Mouse (Mus musculus) heart, embryonic 12.5 days (tissue): ENCODE measurements around the gene Mrgprf. TPM values are rescaled to one million over a fixed set of nuclear protein-coding genes. Genes with fewer than 3 reads are reported as not detected.

Experiments
- ATAC-seq: fragments of 200-750 bp; cut with Nextera tagmentation; 2 replicates; pipeline ENCODE4 v1.8.0; 2017; ENCODE audit warnings: moderate TSS enrichment, moderate library complexity; ENCODE audit not compliant: insufficient number of reproducible peaks, low FRiP score
- H3K27ac ChIP-seq: fragments of 300-500 bp; sonication (generic); 2 replicates; pipeline ENCODE4 v1.5.1; 2016; ENCODE audit warnings: mild to moderate bottlenecking, moderate library complexity; ENCODE audit not compliant: poor library complexity, severe bottlenecking
- H3K27me3 ChIP-seq: fragments of 300-500 bp; sonication (generic); replicated peaks from 2 replicates; pipeline ENCODE4 v1.6.1; 2016; ENCODE audit warnings: mild to moderate bottlenecking, moderate library complexity
- H3K36me3 ChIP-seq: fragments of 300-500 bp; sonication (generic); 2 replicates; pipeline ENCODE4 v1.6.1; 2016; ENCODE audit warnings: mild to moderate bottlenecking, moderate library complexity
- H3K4me1 ChIP-seq: fragments of 300-500 bp; sonication (generic); replicated peaks from 2 replicates; pipeline ENCODE4 v1.6.1; 2016; ENCODE audit warnings: mild to moderate bottlenecking
- H3K4me2 ChIP-seq: fragments of 300-500 bp; sonication (generic); 2 replicates; pipeline ENCODE4 v1.6.1; 2016; ENCODE audit warnings: mild to moderate bottlenecking, moderate library complexity
- H3K4me3 ChIP-seq: fragments of 300-500 bp; sonication (generic); 2 replicates; pipeline ENCODE4 v1.5.1; 2016; ENCODE audit warnings: mild to moderate bottlenecking
- H3K9ac ChIP-seq: fragments of 300-500 bp; sonication (generic); 2 replicates; pipeline ENCODE4 v1.6.1; 2016; ENCODE audit warnings: mild to moderate bottlenecking, moderate library complexity
- H3K9me3 ChIP-seq: fragments of 300-500 bp; sonication (generic); replicated peaks from 2 replicates; pipeline ENCODE4 v1.6.1; 2016; ENCODE audit warnings: mild to moderate bottlenecking, moderate library complexity
- WGBS: fragments of 180-500 bp; shearing (Covaris S2); methylation state at CpG from one replicate; pipeline ENCODE4 v1.1.7; 2016; 5-methylcytosine and 5-hydroxymethylcytosine counted together
- polyA plus RNA-seq: library from polyadenylated mRNA; unstranded; fragments of >200 nt; fragmentation: Nextera tagmentation; extraction: Ambion mirVana; gene quantifications from 2 replicates; pipeline ENCODE4 v1.2.1, GENCODE M21; 2016

The Mrgprf gene
- polyA plus RNA-seq, 1 experiment from 2014 or later, result 0.13 TPM

DNA sequence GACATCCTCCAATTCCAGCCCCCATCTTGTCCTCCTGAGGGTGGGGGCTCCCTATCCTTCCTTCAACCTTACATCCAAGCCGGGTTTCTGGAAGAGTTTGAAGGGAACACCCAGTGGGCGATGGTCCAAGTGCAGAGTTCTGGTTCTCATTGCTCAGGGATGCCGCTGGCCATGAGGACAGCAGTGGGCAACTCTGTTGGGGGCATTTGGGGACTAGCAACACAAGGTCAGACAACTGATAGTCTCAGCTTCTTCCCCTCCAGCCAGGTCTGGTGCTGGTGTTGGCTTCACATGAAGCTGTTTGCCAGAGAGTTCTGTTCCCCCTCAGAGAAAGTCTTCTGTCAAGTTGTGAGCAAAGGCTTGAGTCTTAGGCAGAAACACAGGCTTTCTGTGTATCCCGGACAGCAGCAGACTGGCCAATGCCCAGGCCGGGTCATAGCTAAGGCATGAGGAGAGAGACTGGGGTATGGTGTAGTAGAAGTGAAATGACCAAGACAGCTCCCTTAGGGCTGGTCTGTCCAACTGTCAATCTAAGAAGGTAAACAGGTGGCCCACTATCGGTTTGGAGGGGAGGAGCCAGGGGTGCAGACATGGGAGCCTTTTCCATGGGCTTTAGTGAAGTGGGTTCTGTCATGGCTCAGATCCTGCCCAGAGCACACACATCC is 845 bp downstream of the Mrgprf start:
- H3K9me3 ChIP-seq, result no peaks in the 10 kb centered on the region; the same call in 1 of the 2 replicates
- H3K36me3 ChIP-seq, result no peaks in the 10 kb centered on the region
- WGBS, result 80% methylated on average over 6 of the region's 6 CpGs
- H3K4me3 ChIP-seq, result no peak overlapping the region
- 0 out of 2 replicates have a peak, but pooled peaks cover 8% of the 10 kb centered on the region for H3K27me3 ChIP-seq
- no peak overlapping the region for H3K27ac ChIP-seq
- no peak for ATAC-seq
- H3K4me2 ChIP-seq, result no peak overlapping the region
- no peak overlapping the region for H3K9ac ChIP-seq
- H3K4me1 ChIP-seq, result peaks cover 5% of the 10 kb centered on the region

- WGBS, result 7% methylated on average over 20 of the region's 20 CpGs
- H3K36me3 ChIP-seq, result no peaks in the 10 kb centered on the region
- peak overlapping the region; percentile 36 for H3K4me3 ChIP-seq
- H3K4me2 ChIP-seq, result peak overlapping the region; percentile 68
- peaks cover 5% of the 10 kb centered on the region for H3K4me1 ChIP-seq
- peak; percentile 90 for ATAC-seq
- H3K9me3 ChIP-seq, result no peaks in the 10 kb centered on the region; the same call in 1 of the 2 replicates
- H3K9ac ChIP-seq, result peak overlapping the region; percentile 40; the same call in 1 of the 2 replicates
- H3K27ac ChIP-seq, result no peak overlapping the region
- 0 out of 2 replicates have a peak, but pooled peaks cover 11% of the 10 kb centered on the region for H3K27me3 ChIP-seq
Measured at GRCm38 (mm10) chr7:145302488-145303285, 2.1 kb downstream of the Mrgprf start.

GRCm38 (mm10) chr7:145304153-145304552 is 3.5 kb downstream of the Mrgprf start:
- peaks cover 8% of the 10 kb centered on the region for H3K4me1 ChIP-seq
- H3K36me3 ChIP-seq, result no peaks in the 10 kb centered on the region
- H3K9me3 ChIP-seq, result no peaks in the 10 kb centered on the region; the same call in 1 of the 2 replicates
- WGBS, result 88% methylated on average over 2 of the region's 2 CpGs
- H3K4me3 ChIP-seq, result no peak overlapping the region
- H3K27me3 ChIP-seq, result 0 out of 2 replicates have a peak, but pooled peaks cover 17% of the 10 kb centered on the region
- H3K9ac ChIP-seq, result no peak overlapping the region
- H3K27ac ChIP-seq, result no peak overlapping the region
- H3K4me2 ChIP-seq, result no peak overlapping the region
- no peak for ATAC-seq

- no peak overlapping the region for H3K9ac ChIP-seq
- peaks cover 27% of the 10 kb centered on the region for H3K27me3 ChIP-seq
- H3K4me3 ChIP-seq, result no peak overlapping the region
- H3K9me3 ChIP-seq, result no peaks in the 10 kb centered on the region; the same call in 1 of the 2 replicates
- H3K36me3 ChIP-seq, result no peaks in the 10 kb centered on the region
- no peak for ATAC-seq
- H3K4me2 ChIP-seq, result no peak overlapping the region
- no peak overlapping the region for H3K27ac ChIP-seq
- peaks cover 8% of the 10 kb centered on the region for H3K4me1 ChIP-seq
- 83% methylated on average over 10 of the region's 10 CpGs for WGBS
Measured at GRCm38 (mm10) chr7:145307636-145308035, 7.0 kb downstream of the Mrgprf start.

- peaks cover 27% of the 10 kb centered on the region for H3K27me3 ChIP-seq
- no peak overlapping the region for H3K27ac ChIP-seq
- H3K36me3 ChIP-seq, result no peaks in the 10 kb centered on the region
- H3K4me3 ChIP-seq, result no peak overlapping the region
- H3K9me3 ChIP-seq, result no peaks in the 10 kb centered on the region; the same call in 1 of the 2 replicates
- WGBS, result 63% methylated on average over 30 of the region's 30 CpGs
- H3K4me1 ChIP-seq, result 0 out of 2 replicates have a peak, but pooled peaks cover 3% of the 10 kb centered on the region
- H3K4me2 ChIP-seq, result no peak overlapping the region
- ATAC-seq, result no peak
- H3K9ac ChIP-seq, result no peak overlapping the region
Measured at GRCm38 (mm10) chr7:145308061-145308675, 7.5 kb downstream of the Mrgprf start.

- 46% methylated on average over 4 of the region's 4 CpGs for WGBS
Measured at GRCm38 (mm10) chr7:145308866-145309265, 8.2 kb downstream of the Mrgprf start.

GRCm38 (mm10) chr7:145309877-145310276 is 9.2 kb downstream of the Mrgprf start:
- no peak for ATAC-seq
- Histone ChIP-seq H3K4me3 (no peak overlapping the region), H3K4me1 (0 out of 2 replicates have a peak, but pooled peaks cover 3% of the 10 kb centered on the region), H3K9me3 (no peaks in the 10 kb centered on the region; the same call in 1 of the 2 replicates), H3K4me2 (no peak overlapping the region), H3K36me3 (no peaks in the 10 kb centered on the region), H3K9ac (no peak overlapping the region), H3K27me3 (peaks cover 27% of the 10 kb centered on the region), H3K27ac (no peak overlapping the region)
- 64% methylated on average over 1 of the region's 1 CpGs for WGBS

More at GRCm38 (mm10) chr7:145308866-145309265, 8.2 kb downstream of the Mrgprf start:
- H3K4me3 ChIP-seq, result no peak overlapping the region
- no peaks in the 10 kb centered on the region for H3K36me3 ChIP-seq
- H3K9me3 ChIP-seq, result no peaks in the 10 kb centered on the region; the same call in 1 of the 2 replicates
- H3K27ac ChIP-seq, result no peak overlapping the region
- H3K9ac ChIP-seq, result no peak overlapping the region
- peaks cover 27% of the 10 kb centered on the region for H3K27me3 ChIP-seq
- no peak for ATAC-seq
- H3K4me2 ChIP-seq, result no peak overlapping the region
- 0 out of 2 replicates have a peak, but pooled peaks cover 3% of the 10 kb centered on the region for H3K4me1 ChIP-seq

DNA sequence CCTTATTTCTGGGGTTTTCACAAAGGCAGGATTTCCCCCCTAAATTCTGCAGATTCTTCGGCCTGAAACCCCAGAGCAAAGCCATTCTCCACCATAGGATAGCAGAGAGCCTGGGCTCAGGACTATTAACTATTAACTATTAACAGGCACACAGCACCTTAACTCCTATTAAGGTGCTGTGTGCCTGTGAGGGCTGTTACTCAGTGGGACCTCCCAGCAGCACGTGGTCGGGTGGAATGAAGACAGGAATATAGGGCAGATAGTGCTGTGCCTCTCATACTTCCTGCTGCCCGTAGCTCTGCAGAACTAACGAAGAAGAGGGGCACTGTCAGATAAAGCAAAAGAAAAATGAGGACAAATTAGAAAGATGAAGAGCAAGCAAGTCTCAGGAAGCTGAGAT is 9.9 kb downstream of the Mrgprf start:
- 55% methylated on average over 5 of the region's 5 CpGs for WGBS
- H3K4me2 ChIP-seq, result no peak overlapping the region
- H3K27ac ChIP-seq, result no peak overlapping the region
- 0 out of 2 replicates have a peak, but pooled peaks cover 3% of the 10 kb centered on the region for H3K4me1 ChIP-seq
- H3K9ac ChIP-seq, result no peak overlapping the region
- no peak overlapping the region for H3K4me3 ChIP-seq
- H3K9me3 ChIP-seq, result no peaks in the 10 kb centered on the region; the same call in 1 of the 2 replicates
- H3K27me3 ChIP-seq, result peaks cover 27% of the 10 kb centered on the region
- no peak for ATAC-seq
- H3K36me3 ChIP-seq, result no peaks in the 10 kb centered on the region

GRCm38 (mm10) chr7:145312137-145312536 is 11.5 kb downstream of the Mrgprf start:
- H3K36me3 ChIP-seq, result no peaks in the 10 kb centered on the region
- no peak for ATAC-seq
- WGBS, result 78% methylated on average over 3 of the region's 3 CpGs

GRCm38 (mm10) chr7:145314785-145315411 is 14.3 kb downstream of the Mrgprf start, which contains the start of gene Mrgprd:
TSS of gene Mrgprd (plus strand) at chr7:145314835.
- ATAC-seq, result no peak
- WGBS, result 79% methylated on average over 6 of the region's 6 CpGs
- no peak within 1 kb of the TSS for H3K4me3 ChIP-seq

More at GRCm38 (mm10) chr7:145312137-145312536, 11.5 kb downstream of the Mrgprf start:
- no peak overlapping the region for H3K9ac ChIP-seq
- H3K27me3 ChIP-seq, result peaks cover 27% of the 10 kb centered on the region
- no peak overlapping the region for H3K4me3 ChIP-seq
- no peaks in the 10 kb centered on the region for H3K9me3 ChIP-seq
- 0 out of 2 replicates have a peak, but pooled peaks cover 3% of the 10 kb centered on the region for H3K4me1 ChIP-seq
- no peak overlapping the region for H3K4me2 ChIP-seq
- H3K27ac ChIP-seq, result no peak overlapping the region

More at GRCm38 (mm10) chr7:145314785-145315411, 14.3 kb downstream of the Mrgprf start, which contains the start of gene Mrgprd:
- no peaks in the 10 kb centered on the region for H3K36me3 ChIP-seq
- H3K9ac ChIP-seq, result no peak within 1 kb of the TSS
- H3K4me2 ChIP-seq, result no peak within 1 kb of the TSS
- no peaks in the 10 kb centered on the region for H3K9me3 ChIP-seq
- peaks cover 17% of the 10 kb centered on the region for H3K27me3 ChIP-seq
- no peaks in the 10 kb centered on the region for H3K4me1 ChIP-seq
- H3K27ac ChIP-seq, result no peak within 1 kb of the TSS
